Mouse (Mus musculus): ENCODE measurements around the gene Tmbim1. TPM values are rescaled to one million over a fixed set of nuclear protein-coding genes. Genes with fewer than 3 reads are reported as not detected.
A peak's percentile ranks its signal among the peaks of the same experiment; 100 is the strongest.
"Not testable (repeated sequence)": the region's sequence is repeated elsewhere in the genome, so short reads cannot be mapped to it uniquely, and the experiment has no call there.

The Tmbim1 gene
- polyA plus RNA-seq, 1 experiment from 2014 or later: 9.0 TPM

DNA sequence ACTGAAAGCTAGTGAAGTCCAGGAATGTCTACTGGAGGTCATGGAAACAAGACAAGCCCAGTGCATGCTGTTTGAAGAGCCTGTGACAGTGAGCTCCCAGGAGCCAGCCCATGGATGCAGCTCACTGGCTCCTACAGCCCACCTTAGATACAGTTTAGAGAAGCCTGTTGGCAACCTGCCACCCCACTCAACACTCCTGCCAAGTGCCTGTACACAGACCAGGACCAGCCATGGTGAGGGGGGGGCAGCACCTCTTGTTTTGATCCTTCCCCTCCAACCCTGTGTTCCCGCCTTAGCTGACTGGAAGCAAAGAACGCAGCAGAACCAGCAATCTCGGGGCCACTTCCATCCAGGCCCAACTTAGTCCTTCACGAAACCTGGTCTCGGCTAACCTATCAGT lies 15.3 kb downstream of the Tmbim1 start:
- Histone ChIP-seq H3K27me3 (replicated peaks) (no peaks in the 10 kb centered on the region), H3K9me3 (no peaks in the 10 kb centered on the region), H3K9ac (no peak overlapping the region), H3K4me1 (peaks cover 10% of the 10 kb centered on the region), H3K27ac (no peak overlapping the region), H3K4me3 (no peak overlapping the region), H3K4me2 (replicated peaks) (no peak overlapping the region), H3K36me3 (peaks cover 26% of the 10 kb centered on the region)
- ATAC-seq (ENCODE audit: low FRiP score, low read depth): no peak
- 95% methylated on average over 5 of the region's 5 CpGs for WGBS

GRCm38 (mm10) chr1:74289740-74290139 lies 15.7 kb downstream of the Tmbim1 start:
- Histone ChIP-seq H3K4me3 (no peak overlapping the region), H3K9me3 (no peaks in the 10 kb centered on the region), H3K4me2 (replicated peaks) (no peak overlapping the region), H3K27me3 (replicated peaks) (no peaks in the 10 kb centered on the region), H3K36me3 (peaks cover 26% of the 10 kb centered on the region), H3K9ac (no peak overlapping the region), H3K4me1 (peaks cover 8% of the 10 kb centered on the region), H3K27ac (no peak overlapping the region)
- no peak for ATAC-seq (ENCODE audit: low FRiP score, low read depth)
- WGBS: 86% methylated on average over 2 of the region's 2 CpGs

GRCm38 (mm10) chr1:74289248-74289647 lies 16.2 kb downstream of the Tmbim1 start:
- peaks cover 25% of the 10 kb centered on the region for H3K36me3 ChIP-seq
- H3K4me3 ChIP-seq: no peak overlapping the region
- H3K9me3 ChIP-seq: no peaks in the 10 kb centered on the region
- no peak overlapping the region for H3K9ac ChIP-seq
- no peaks in the 10 kb centered on the region for H3K27me3 ChIP-seq (replicated peaks)
- 91% methylated on average over 9 of the region's 9 CpGs for WGBS
- peaks cover 8% of the 10 kb centered on the region for H3K4me1 ChIP-seq
- no peak overlapping the region for H3K27ac ChIP-seq
- H3K4me2 ChIP-seq (replicated peaks): no peak overlapping the region
- ATAC-seq (ENCODE audit: low FRiP score, low read depth): no peak

GRCm38 (mm10) chr1:74288327-74288726 lies 17.1 kb downstream of the Tmbim1 start:
- H3K4me2 ChIP-seq (replicated peaks): no peak overlapping the region
- no peak overlapping the region for H3K4me3 ChIP-seq
- H3K27me3 ChIP-seq (replicated peaks): no peaks in the 10 kb centered on the region
- no peaks in the 10 kb centered on the region for H3K9me3 ChIP-seq
- H3K36me3 ChIP-seq: peaks cover 22% of the 10 kb centered on the region
- ATAC-seq (ENCODE audit: low FRiP score, low read depth): no peak
- H3K4me1 ChIP-seq: peaks cover 14% of the 10 kb centered on the region
- WGBS: 88% methylated on average over 4 of the region's 4 CpGs
- no peak overlapping the region for H3K27ac ChIP-seq
- no peak overlapping the region for H3K9ac ChIP-seq

GRCm38 (mm10) chr1:74286869-74287607 lies 18.4 kb downstream of the Tmbim1 start:
- H3K9ac ChIP-seq; H3K9me3 ChIP-seq; ATAC-seq (ENCODE audit: low FRiP score, low read depth); H3K4me2 ChIP-seq (replicated peaks); H3K4me3 ChIP-seq; H3K27me3 ChIP-seq (replicated peaks); H3K27ac ChIP-seq: not testable (repeated sequence)
- Histone ChIP-seq H3K36me3 (peaks cover 31% of the 10 kb centered on the region), H3K4me1 (peaks cover 21% of the 10 kb centered on the region)
- 59% methylated on average over 16 of the region's 17 CpGs for WGBS

GRCm38 (mm10) chr1:74285212-74286010 lies 20.0 kb downstream of the Tmbim1 start:
- no peak; the same call in 1 of the 2 replicates for ATAC-seq (ENCODE audit: low FRiP score, low read depth)
- Histone ChIP-seq H3K27me3 (replicated peaks) (no peaks in the 10 kb centered on the region), H3K4me1 (peaks cover 21% of the 10 kb centered on the region), H3K27ac (no peak overlapping the region), H3K4me2 (replicated peaks) (peak overlapping the region; percentile 83), H3K4me3 (peak overlapping the region; percentile 63), H3K9me3 (no peaks in the 10 kb centered on the region), H3K9ac (peak overlapping the region; percentile 56), H3K36me3 (peaks cover 33% of the 10 kb centered on the region)
- WGBS: 4% methylated on average over 23 of the region's 23 CpGs

GRCm38 (mm10) chr1:74284543-74285160 lies 20.8 kb downstream of the Tmbim1 start, which contains the start of the genes Aamp and Pnkd:
Aamp (minus strand) TSS chr1:74284738.
Pnkd (plus strand) TSS chr1:74284930.
- Histone ChIP-seq H3K4me1 (peaks cover 21% of the 10 kb centered on the region), H3K9ac (peak within 1 kb of the TSS; percentile 64), H3K36me3 (peaks cover 33% of the 10 kb centered on the region), H3K9me3 (no peaks in the 10 kb centered on the region), H3K27ac (no peak within 1 kb of the TSS), H3K4me3 (peak within 1 kb of the TSS; percentile 63), H3K4me2 (replicated peaks) (peak within 1 kb of the TSS; percentile 83), H3K27me3 (replicated peaks) (no peaks in the 10 kb centered on the region)
- peak; percentile 98 for ATAC-seq (ENCODE audit: low FRiP score, low read depth)
- WGBS: under 1% methylated on average over 56 of the region's 56 CpGs

DNA sequence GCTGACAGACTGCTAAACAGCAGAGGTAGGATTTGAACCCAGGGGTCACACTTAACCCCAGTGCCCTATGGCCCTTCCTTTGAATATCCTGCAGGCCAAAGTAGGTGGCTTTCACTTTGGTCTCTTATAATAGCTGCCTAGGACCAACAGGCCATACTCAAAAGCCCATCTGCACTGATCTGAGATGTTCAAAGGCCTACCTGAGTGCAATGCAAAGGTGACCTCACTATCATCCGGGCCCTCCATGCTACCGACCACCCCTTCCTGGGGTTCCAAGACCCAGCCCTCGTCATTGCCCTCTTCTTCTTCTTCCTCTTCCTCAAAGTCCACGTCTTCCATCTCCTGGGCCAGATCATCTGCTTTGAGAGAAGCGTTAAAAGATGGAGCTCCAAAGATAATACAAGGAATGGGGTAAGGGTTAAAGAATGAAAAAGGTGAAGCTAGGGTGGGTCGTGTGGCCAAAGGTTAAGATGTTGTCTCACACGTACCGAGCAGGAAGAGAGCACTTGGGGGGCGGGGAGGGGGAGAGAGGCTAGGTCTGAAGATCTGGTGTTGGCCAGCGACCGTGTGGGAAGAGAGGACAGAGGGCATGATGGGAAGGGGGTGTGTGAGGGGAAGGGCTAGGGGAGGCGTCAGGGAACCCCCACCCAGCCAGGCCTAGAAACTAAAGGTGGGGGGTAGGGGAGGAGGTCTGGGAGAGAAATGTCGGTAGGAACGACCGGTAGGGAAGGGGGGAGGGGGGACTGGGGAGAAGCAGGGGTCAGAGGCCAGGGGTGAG lies 21.5 kb downstream of the Tmbim1 start:
- H3K27ac ChIP-seq: no peak overlapping the region
- 13% methylated on average over 15 of the region's 15 CpGs for WGBS
- peaks cover 40% of the 10 kb centered on the region for H3K36me3 ChIP-seq
- peak overlapping the region; percentile 83 for H3K4me2 ChIP-seq (replicated peaks)
- H3K9me3 ChIP-seq: no peaks in the 10 kb centered on the region
- H3K4me3 ChIP-seq: peak overlapping the region; percentile 63
- H3K9ac ChIP-seq: peak overlapping the region; percentile 64
- H3K4me1 ChIP-seq: peaks cover 21% of the 10 kb centered on the region
- no peaks in the 10 kb centered on the region for H3K27me3 ChIP-seq (replicated peaks)
- ATAC-seq (ENCODE audit: low FRiP score, low read depth): peak; percentile 52

DNA sequence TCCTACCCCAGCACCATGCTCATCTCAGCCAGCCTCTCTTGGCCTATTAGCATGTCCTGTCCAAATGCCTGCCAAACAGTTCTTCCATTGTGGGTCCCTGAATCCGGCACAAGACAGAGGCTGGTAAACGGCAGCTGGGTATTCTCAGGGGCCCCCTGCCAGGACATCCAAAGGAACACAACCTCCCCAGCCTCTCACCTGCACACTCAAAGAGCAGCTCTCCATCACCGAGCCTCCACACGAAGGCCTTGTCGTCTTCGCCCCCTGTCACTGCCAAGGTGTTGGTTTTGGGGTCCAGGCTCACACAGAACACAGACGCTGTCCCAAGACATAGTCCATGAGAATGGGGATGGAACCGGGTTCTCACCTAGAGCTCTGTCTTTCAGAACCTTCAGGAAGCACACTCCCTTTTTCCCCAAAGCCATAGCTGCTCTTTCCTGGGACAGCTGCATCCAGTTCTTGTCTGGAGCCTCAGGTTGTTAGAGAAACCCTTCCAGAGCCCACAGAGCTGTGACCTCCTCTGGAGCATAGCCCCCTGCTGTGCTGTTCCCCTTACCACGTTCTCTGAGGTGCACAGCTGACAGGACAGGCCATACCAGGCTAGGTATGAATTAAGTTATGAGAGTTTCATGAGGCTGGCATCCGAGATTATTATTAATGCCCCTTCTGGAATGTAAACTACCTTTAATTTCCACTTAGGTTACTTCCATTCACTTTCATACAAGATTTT lies 22.4 kb downstream of the Tmbim1 start:
- Histone ChIP-seq H3K4me3 (no peak overlapping the region), H3K36me3 (peaks cover 42% of the 10 kb centered on the region), H3K4me2 (replicated peaks) (peak overlapping the region; percentile 83; the same call in 1 of the 2 replicates), H3K4me1 (peaks cover 21% of the 10 kb centered on the region), H3K27ac (no peak overlapping the region), H3K27me3 (replicated peaks) (no peaks in the 10 kb centered on the region), H3K9ac (no peak overlapping the region), H3K9me3 (no peaks in the 10 kb centered on the region)
- 91% methylated on average over 10 of the region's 10 CpGs for WGBS
- ATAC-seq (ENCODE audit: low FRiP score, low read depth): no peak

DNA sequence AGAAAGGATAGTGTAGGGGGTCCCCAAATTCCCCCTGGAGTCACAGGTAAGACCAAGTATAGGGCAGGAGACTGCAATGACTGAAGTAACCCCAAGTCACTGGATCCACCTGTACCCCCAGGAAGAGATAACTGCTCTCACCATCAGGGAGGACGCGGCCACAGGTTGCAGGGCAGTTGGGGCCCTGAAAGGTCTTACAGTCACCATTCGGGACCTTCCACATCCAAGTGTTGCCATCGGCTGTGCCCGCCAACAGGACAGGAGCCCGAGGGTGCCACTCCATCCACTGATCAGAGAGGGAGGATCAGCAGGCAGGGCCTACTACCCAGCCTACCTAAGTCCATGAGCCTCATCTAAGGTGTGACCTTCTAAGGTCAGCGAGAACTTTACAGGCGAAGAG lies 23.5 kb downstream of the Tmbim1 start:
- Histone ChIP-seq H3K4me1 (peaks cover 21% of the 10 kb centered on the region), H3K9ac (no peak overlapping the region), H3K36me3 (peaks cover 42% of the 10 kb centered on the region), H3K9me3 (no peaks in the 10 kb centered on the region), H3K4me2 (replicated peaks) (no peak overlapping the region), H3K27ac (no peak overlapping the region), H3K27me3 (replicated peaks) (no peaks in the 10 kb centered on the region), H3K4me3 (no peak overlapping the region)
- ATAC-seq (ENCODE audit: low FRiP score, low read depth): no peak
- 96% methylated on average over 8 of the region's 8 CpGs for WGBS

DNA sequence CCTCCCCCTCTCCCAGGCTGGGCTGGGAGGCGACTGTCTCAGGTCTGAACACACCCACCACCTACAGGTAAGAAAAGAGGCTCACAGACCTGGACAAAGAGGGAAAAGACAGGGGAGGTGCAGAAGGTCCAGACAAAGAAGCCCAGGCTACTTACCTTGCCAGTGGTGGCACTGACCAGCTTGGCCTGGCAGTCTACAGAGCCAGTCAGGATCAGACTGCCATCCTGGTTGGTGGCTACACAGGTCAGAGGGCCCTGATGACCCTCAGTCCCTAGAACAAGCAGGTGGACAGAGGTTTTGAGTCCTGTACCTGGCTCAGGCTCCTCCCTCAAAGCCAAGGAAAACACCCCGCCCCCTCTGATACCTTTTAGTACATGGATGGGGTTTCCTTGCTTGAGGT lies 24.1 kb downstream of the Tmbim1 start:
- H3K9me3 ChIP-seq: no peaks in the 10 kb centered on the region
- H3K4me2 ChIP-seq (replicated peaks): no peak overlapping the region
- no peak for ATAC-seq (ENCODE audit: low FRiP score, low read depth)
- 90% methylated on average over 2 of the region's 2 CpGs for WGBS
- H3K27ac ChIP-seq: no peak overlapping the region
- no peak overlapping the region for H3K4me3 ChIP-seq
- peaks cover 42% of the 10 kb centered on the region for H3K36me3 ChIP-seq
- peaks cover 21% of the 10 kb centered on the region for H3K4me1 ChIP-seq
- H3K27me3 ChIP-seq (replicated peaks): no peaks in the 10 kb centered on the region
- H3K9ac ChIP-seq: no peak overlapping the region
